Mouse (Mus musculus): ENCODE results near the gene Reep1.

Gene Reep1

DNA sequence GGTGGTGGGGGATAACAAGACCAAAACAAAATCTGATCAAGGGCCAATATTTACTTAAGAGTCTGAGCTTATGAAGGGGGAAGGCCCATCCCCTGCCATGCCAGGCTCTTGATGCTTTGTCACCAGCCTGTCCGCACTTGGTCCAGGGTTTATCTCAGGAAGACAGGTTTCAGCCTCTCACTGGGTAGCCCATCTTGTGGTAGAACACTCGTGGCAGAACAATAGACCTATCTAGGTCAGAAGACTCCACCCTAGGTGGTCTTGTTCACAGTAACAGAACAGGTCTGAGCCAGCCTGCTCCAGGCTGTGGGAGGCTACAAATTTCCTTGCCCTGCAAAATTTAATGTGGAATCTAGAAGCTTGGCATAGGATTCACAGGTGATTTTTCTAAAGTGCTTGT is 129.4 kb downstream of the Reep1 start:
- in situ Hi-C loops (cut with MboI, MseI) = loop anchor here in 1 of 2 experiments (10.0 kb wide), 1 partner anchor 1022 kb away; no protein-coding TSS in a partner anchor

DNA sequence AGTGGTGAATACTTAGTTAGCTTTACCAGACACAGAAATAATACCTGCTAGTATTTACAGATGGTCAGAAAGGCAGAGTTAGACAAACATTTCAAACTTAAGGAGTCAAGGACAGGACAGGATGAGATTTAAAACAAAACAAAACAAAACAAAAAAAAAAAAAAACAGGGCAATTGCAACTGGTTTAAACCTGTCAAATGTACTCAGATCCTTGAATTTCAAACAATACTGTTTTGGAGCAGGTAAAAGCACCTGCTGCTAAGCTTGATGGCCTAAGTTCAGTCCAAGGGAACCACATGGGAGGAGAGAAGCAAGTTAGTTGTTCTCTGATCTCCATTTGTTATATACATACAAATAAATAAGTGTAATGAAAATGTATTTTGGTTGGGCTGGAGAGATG is 132.5 kb downstream of the Reep1 start:
- in situ Hi-C loops (cut with MboI, MseI) = loop anchor here in 1 of 2 experiments (10.0 kb wide), 1 partner anchor 1025 kb away; no protein-coding TSS in a partner anchor

DNA sequence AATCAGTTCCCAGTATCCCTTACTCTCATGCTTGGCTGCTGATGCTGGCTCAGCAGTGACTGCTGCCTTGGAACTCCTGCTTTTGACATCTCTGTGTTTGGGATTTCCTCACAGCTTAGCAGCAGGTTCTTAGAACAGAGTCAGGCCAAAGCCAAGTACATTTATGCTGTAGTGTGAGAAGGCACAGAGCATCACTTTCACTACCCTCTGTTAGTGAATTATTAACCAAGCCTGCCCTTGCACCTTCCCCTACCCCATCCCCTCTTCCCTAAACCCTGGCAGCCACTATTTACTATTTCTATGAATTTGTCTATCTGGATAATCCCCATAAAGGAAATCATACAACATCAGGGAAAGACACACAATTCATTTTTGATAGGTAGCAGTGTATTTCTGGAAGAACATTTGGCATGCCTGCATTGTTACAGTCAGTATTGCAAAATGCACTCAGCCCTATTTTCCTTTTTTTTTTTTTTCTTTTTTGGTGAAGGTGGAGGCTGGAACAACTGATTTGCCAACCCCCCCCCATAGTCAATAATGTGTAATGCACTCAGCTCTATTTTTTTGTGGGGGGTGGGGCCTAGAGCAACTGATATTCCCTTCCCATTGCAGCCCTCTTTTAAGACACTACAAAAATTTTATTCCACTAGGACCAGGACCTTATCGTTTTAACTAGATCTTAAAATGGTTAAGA is 133.4 kb downstream of the Reep1 start:
- in situ Hi-C loops (cut with MboI, MseI) = no loop called here

DNA sequence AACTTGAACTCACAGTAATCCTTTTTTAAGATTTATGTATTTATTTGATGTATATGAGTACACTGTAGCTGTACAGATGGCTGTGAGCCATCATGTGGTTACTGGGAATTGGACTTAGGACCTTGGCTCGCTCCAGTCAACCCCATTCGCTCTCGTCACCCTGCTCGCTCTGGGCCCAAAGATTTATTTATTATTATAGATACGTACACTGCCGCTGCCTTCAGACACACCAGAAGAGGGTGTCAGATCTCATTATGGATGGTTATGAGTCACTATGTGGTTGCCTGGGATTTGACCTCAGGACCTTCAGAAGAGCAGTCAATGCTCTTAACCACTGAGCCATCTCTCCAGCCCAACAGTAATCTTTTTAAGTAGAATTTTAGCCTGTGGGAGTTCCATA is 139.5 kb downstream of the Reep1 start:
- in situ Hi-C loops (cut with MboI, MseI) = loop anchor here in 1 of 2 experiments (5.0 kb wide), 1 partner anchor 55 kb away; no protein-coding TSS in a partner anchor

Measured in T-helper 17 cell (primary cell).